Mouse (Mus musculus): ENCODE measurements at regions not wholly inside any gene's neighbourhood (a gene's known extent, or its start where the extent isn't known, plus 50 kb on each side); places are given as distances from the start of the nearest gene placed in this dataset.

DNA sequence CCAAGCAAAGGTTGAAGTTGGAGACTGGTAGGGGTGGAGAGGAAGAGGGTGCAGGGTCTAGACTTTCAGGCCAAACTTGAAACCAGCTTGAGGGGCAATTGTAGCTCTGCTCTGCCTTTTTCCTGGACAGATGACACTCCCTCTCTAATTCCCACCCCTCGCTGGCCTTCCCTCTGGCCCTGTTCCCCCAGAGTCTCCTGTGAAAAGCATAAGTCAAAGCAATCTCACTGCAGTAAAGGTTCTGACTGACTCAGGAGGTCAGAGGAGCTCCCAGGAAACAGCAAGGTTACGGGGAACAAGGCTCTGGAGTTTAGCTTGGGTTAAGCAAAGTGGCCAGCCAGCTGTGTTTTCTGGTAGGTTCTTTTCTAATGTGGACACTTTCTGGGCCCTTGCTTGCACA, 218.5 kb downstream of the Rplp1 start:
- peaks cover 4% of the 10 kb centered on the region; the same call in 1 of the 2 replicates for H3K27me3 ChIP-seq (ENCODE audit: insufficient read depth, low read length)
- no peak overlapping the region for H3K4me2 ChIP-seq (ENCODE audit: low read depth)
- H3K27ac ChIP-seq (ENCODE audit: low read depth, low read length), result no peak overlapping the region
- ATAC-seq (no peak), DNase-seq (no peak)
- WGBS, result 77% methylated on average over 2 of the region's 2 CpGs
- no peak for TF ChIP-seq CTCF (IDR thresholded peaks at IDR 0.05; ENCODE audit: low read depth)
- H3K4me1 ChIP-seq (ENCODE audit: insufficient read depth), result no peaks in the 10 kb centered on the region
- no peaks in the 10 kb centered on the region for H3K9me3 ChIP-seq (ENCODE audit: low read length)
- no peak overlapping the region for H3K9ac ChIP-seq
- no peaks in the 10 kb centered on the region for H3K36me3 ChIP-seq (ENCODE audit: insufficient read depth)
- H3K4me3 ChIP-seq (ENCODE audit: low read depth, low read length), result no peak overlapping the region

DNA sequence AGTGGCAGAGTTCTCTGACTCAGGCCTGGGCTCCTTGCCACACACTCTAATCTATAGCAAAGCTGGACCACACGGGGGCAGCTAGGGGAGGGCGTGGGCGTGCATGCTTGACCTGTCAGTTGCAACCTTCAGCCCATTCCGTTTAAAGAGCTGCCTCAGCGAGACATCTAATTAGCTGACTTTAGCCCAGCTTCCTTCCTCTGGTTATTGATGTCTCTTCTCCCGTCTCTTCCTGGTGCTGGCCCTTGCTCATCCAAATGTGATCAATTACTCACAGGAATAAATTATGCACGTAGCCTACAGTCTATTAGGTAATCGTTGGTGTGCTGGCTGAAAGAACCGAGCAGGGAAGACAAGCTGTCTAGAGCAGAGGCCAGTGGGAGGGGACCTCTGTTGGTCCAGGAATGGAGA, 219.0 kb downstream of the Rplp1 start:
- H3K4me1 ChIP-seq (ENCODE audit: insufficient read depth), result no peaks in the 10 kb centered on the region
- no peak overlapping the region for H3K9ac ChIP-seq
- H3K4me2 ChIP-seq (ENCODE audit: low read depth), result no peak overlapping the region
- no peaks in the 10 kb centered on the region for H3K9me3 ChIP-seq (ENCODE audit: low read length)
- DNase-seq (no peak), ATAC-seq (no peak)
- TF ChIP-seq CTCF (IDR thresholded peaks at IDR 0.05; ENCODE audit: low read depth), result no peak
- no peak overlapping the region for H3K4me3 ChIP-seq (ENCODE audit: low read depth, low read length)
- H3K36me3 ChIP-seq (ENCODE audit: insufficient read depth), result no peaks in the 10 kb centered on the region
- no peak overlapping the region for H3K27ac ChIP-seq (ENCODE audit: low read depth, low read length)
- WGBS, result 9% methylated on average over 9 of the region's 9 CpGs
- no peaks in the 10 kb centered on the region; the same call in 1 of the 2 replicates for H3K27me3 ChIP-seq (ENCODE audit: insufficient read depth, low read length)

GRCm38 (mm10) chr9:61694206-61694605, 220.1 kb downstream of the Rplp1 start:
- H3K36me3 ChIP-seq (ENCODE audit: insufficient read depth), result no peaks in the 10 kb centered on the region
- H3K4me2 ChIP-seq (ENCODE audit: low read depth), result no peak overlapping the region
- 89% methylated on average over 10 of the region's 10 CpGs for WGBS
- no peak for ATAC-seq
- no peak overlapping the region for H3K27ac ChIP-seq (ENCODE audit: low read depth, low read length)
- H3K27me3 ChIP-seq (ENCODE audit: insufficient read depth, low read length), result no peaks in the 10 kb centered on the region; the same call in 1 of the 2 replicates
- no peaks in the 10 kb centered on the region for H3K9me3 ChIP-seq (ENCODE audit: low read length)
- TF ChIP-seq CTCF (IDR thresholded peaks at IDR 0.05; ENCODE audit: low read depth), result no peak
- H3K4me3 ChIP-seq (ENCODE audit: low read depth, low read length), result no peak overlapping the region
- H3K9ac ChIP-seq, result no peak overlapping the region
- no peaks in the 10 kb centered on the region for H3K4me1 ChIP-seq (ENCODE audit: insufficient read depth)
- DNase-seq, result no peak

DNA sequence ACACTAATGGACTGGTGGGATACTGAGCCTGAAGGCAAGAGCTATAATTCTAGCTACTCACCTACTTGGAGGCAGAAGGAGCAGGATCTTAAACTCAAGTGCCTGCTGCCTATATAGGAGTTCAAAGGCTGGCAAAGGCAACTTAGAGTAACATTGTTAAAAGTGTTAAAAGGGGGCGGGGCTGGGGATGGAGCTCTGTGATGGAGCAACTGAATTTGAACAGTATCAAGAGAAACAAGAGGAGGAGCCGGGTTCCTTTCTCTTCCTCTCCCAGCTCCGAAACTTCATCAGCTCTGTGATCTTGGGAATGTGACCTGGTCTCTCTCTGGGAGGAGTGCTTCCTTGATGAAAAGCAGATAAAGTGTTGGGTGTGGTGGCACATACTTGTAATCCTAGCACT, 223.6 kb downstream of the Rplp1 start:
- H3K4me1 ChIP-seq (ENCODE audit: insufficient read depth), result no peaks in the 10 kb centered on the region
- no peak overlapping the region for H3K4me2 ChIP-seq (ENCODE audit: low read depth)
- DNase-seq, result no peak
- no peak for TF ChIP-seq CTCF (IDR thresholded peaks at IDR 0.05; ENCODE audit: low read depth)
- H3K27me3 ChIP-seq (ENCODE audit: insufficient read depth, low read length), result no peaks in the 10 kb centered on the region
- no peak overlapping the region for H3K27ac ChIP-seq (ENCODE audit: low read depth, low read length)
- H3K9me3 ChIP-seq (ENCODE audit: low read length), result no peaks in the 10 kb centered on the region
- H3K4me3 ChIP-seq (ENCODE audit: low read depth, low read length), result no peak overlapping the region
- H3K9ac ChIP-seq, result no peak overlapping the region
- H3K36me3 ChIP-seq (ENCODE audit: insufficient read depth), result no peaks in the 10 kb centered on the region
- WGBS, result 85% methylated on average over 3 of the region's 3 CpGs
- ATAC-seq, result no peak

GRCm38 (mm10) chr9:61689939-61690338, 224.4 kb downstream of the Rplp1 start:
- ATAC-seq, result no peak
- WGBS, result 57% methylated on average over 7 of the region's 7 CpGs
- H3K4me2 ChIP-seq (ENCODE audit: low read depth), result no peak overlapping the region

GRCm38 (mm10) chr9:61689516-61689915, 224.8 kb downstream of the Rplp1 start:
- DNase-seq (no peak), ATAC-seq (no peak)
- H3K27me3 ChIP-seq (ENCODE audit: insufficient read depth, low read length), result no peaks in the 10 kb centered on the region
- WGBS, result 29% methylated on average over 5 of the region's 5 CpGs
- no peak for TF ChIP-seq CTCF (IDR thresholded peaks at IDR 0.05; ENCODE audit: low read depth)
- H3K9ac ChIP-seq, result no peak overlapping the region
- no peak overlapping the region for H3K4me3 ChIP-seq (ENCODE audit: low read depth, low read length)
- no peaks in the 10 kb centered on the region for H3K9me3 ChIP-seq (ENCODE audit: low read length)
- H3K4me2 ChIP-seq (ENCODE audit: low read depth), result no peak overlapping the region
- no peaks in the 10 kb centered on the region for H3K4me1 ChIP-seq (ENCODE audit: insufficient read depth)
- no peaks in the 10 kb centered on the region for H3K36me3 ChIP-seq (ENCODE audit: insufficient read depth)
- H3K27ac ChIP-seq (ENCODE audit: low read depth, low read length), result no peak overlapping the region

More at GRCm38 (mm10) chr9:61689939-61690338, 224.4 kb downstream of the Rplp1 start:
- no peak for DNase-seq
- H3K9ac ChIP-seq, result no peak overlapping the region
- no peak overlapping the region for H3K27ac ChIP-seq (ENCODE audit: low read depth, low read length)
- H3K36me3 ChIP-seq (ENCODE audit: insufficient read depth), result no peaks in the 10 kb centered on the region
- no peaks in the 10 kb centered on the region for H3K4me1 ChIP-seq (ENCODE audit: insufficient read depth)
- H3K4me3 ChIP-seq (ENCODE audit: low read depth, low read length), result no peak overlapping the region
- H3K9me3 ChIP-seq (ENCODE audit: low read length), result no peaks in the 10 kb centered on the region
- TF ChIP-seq CTCF (IDR thresholded peaks at IDR 0.05; ENCODE audit: low read depth), result no peak
- no peaks in the 10 kb centered on the region for H3K27me3 ChIP-seq (ENCODE audit: insufficient read depth, low read length)

GRCm38 (mm10) chr9:61683557-61683956, 230.8 kb downstream of the Rplp1 start:
- no peaks in the 10 kb centered on the region for H3K36me3 ChIP-seq (ENCODE audit: insufficient read depth)
- no peak for DNase-seq
- no peaks in the 10 kb centered on the region for H3K4me1 ChIP-seq (ENCODE audit: insufficient read depth)
- TF ChIP-seq CTCF (IDR thresholded peaks at IDR 0.05; ENCODE audit: low read depth), result no peak
- H3K9me3 ChIP-seq (ENCODE audit: low read length), result no peaks in the 10 kb centered on the region
- no peak overlapping the region for H3K9ac ChIP-seq
- no peak for ATAC-seq
- no peak overlapping the region for H3K27ac ChIP-seq (ENCODE audit: low read depth, low read length)
- H3K4me2 ChIP-seq (ENCODE audit: low read depth), result no peak overlapping the region
- no peaks in the 10 kb centered on the region for H3K27me3 ChIP-seq (ENCODE audit: insufficient read depth, low read length)
- H3K4me3 ChIP-seq (ENCODE audit: low read depth, low read length), result no peak overlapping the region
- whole genome bisulfite sequencing, result 53% methylated on average over 4 of the region's 4 CpGs
